Mouse (Mus musculus) kidney, adult 2 months (tissue): ENCODE measurements around the gene Dmap1. TPM values are rescaled to one million over a fixed set of nuclear protein-coding genes. Genes with fewer than 3 reads are reported as not detected.

ENCODE experiments used
- DNase-seq: peaks from one replicate; pipeline ENCODE4 v3.0.0; 2021
- H3K27ac ChIP-seq: fragments of 200-500 bp; 2 replicates; pipeline ENCODE4 v1.5.1; 2012; ENCODE audit warnings: low read depth, low read length, control low read depth, inconsistent platforms; ENCODE audit not compliant: insufficient read depth
- H3K27me3 ChIP-seq: fragments of 200-500 bp; replicated peaks from 2 replicates; pipeline ENCODE4 v1.6.1; 2012; ENCODE audit warnings: mild to moderate bottlenecking, moderate library complexity, low read length, inconsistent platforms; ENCODE audit not compliant: control insufficient read depth, insufficient read depth
- H3K36me3 ChIP-seq: fragments of 200-500 bp; 2 replicates; pipeline ENCODE4 v1.6.1; 2012; ENCODE audit warnings: mild to moderate bottlenecking, moderate library complexity, low read length, inconsistent platforms; ENCODE audit not compliant: control insufficient read depth, insufficient read depth
- H3K4me1 ChIP-seq: fragments of 200-500 bp; 2 replicates; pipeline ENCODE4 v1.6.1; 2011; ENCODE audit warnings: low read length; ENCODE audit not compliant: control insufficient read depth, insufficient read depth
- H3K4me3 ChIP-seq: fragments of 200-500 bp; 2 replicates; pipeline ENCODE4 v1.5.1; 2011; ENCODE audit warnings: mild to moderate bottlenecking, low read depth, low read length, control low read depth; ENCODE audit not compliant: insufficient read depth
- CTCF ChIP-seq: fragments of 200-500 bp; conservative IDR thresholded peaks from 2 replicates; pipeline ENCODE4 v1.5.1; 2011; ENCODE audit warnings: low read depth, mild to moderate bottlenecking, control low read depth, low read length, moderate library complexity, mixed read lengths; ENCODE audit not compliant: insufficient read depth, insufficient read length
- POLR2A ChIP-seq: fragments of 200-500 bp; IDR thresholded peaks from one replicate; pipeline ENCODE4 v1.6.1; 2011; ENCODE audit warnings: low read depth, low read length, control low read depth
- WGBS: fragments of 180-500 bp; shearing (Covaris S2); methylation state at CpG from one replicate; pipeline ENCODE4 v1.1.7; 2018; 5-methylcytosine and 5-hydroxymethylcytosine counted together
- polyA plus RNA-seq: library from polyadenylated mRNA; depleted of rRNA; stranded (reverse); fragments of >200 nt; gene quantifications from 2 replicates; pipeline ENCODE4 v1.2.3, GENCODE M21; 2012

Dmap1 gene
- polyA plus RNA-seq, 1 experiment, result 17.0 TPM

- DNase-seq, result no peak
- Histone ChIP-seq H3K36me3 (no peaks in the 10 kb centered on the region), H3K4me1 (no peaks in the 10 kb centered on the region), H3K27me3 (no peaks in the 10 kb centered on the region), H3K4me3 (no peak overlapping the region), H3K27ac (no peak overlapping the region)
- no peak for TF ChIP-seq POLR2A
- no peak for TF ChIP-seq CTCF
- WGBS, result 87% methylated on average over 23 of the region's 23 CpGs
Observed at GRCm38 (mm10) chr4:117646926-117647755, 34.9 kb downstream of the Dmap1 start.

GRCm38 (mm10) chr4:117646496-117646895, 35.6 kb downstream of the Dmap1 start:
- no peaks in the 10 kb centered on the region for H3K27me3 ChIP-seq
- 89% methylated on average over 8 of the region's 8 CpGs for WGBS
- H3K27ac ChIP-seq, result no peak overlapping the region

GRCm38 (mm10) chr4:117645859-117646258, 36.2 kb downstream of the Dmap1 start:
- Histone ChIP-seq H3K36me3 (no peaks in the 10 kb centered on the region), H3K4me3 (no peak overlapping the region), H3K4me1 (no peaks in the 10 kb centered on the region), H3K27me3 (no peaks in the 10 kb centered on the region), H3K27ac (no peak overlapping the region)
- TF ChIP-seq POLR2A (no peak), CTCF (no peak)
- 68% methylated on average over 2 of the region's 2 CpGs for WGBS
- DNase-seq, result no peak

More at GRCm38 (mm10) chr4:117646496-117646895, 35.6 kb downstream of the Dmap1 start:
- H3K4me3 ChIP-seq, result no peak overlapping the region
- H3K36me3 ChIP-seq, result no peaks in the 10 kb centered on the region
- DNase-seq, result no peak
- no peaks in the 10 kb centered on the region for H3K4me1 ChIP-seq
- TF ChIP-seq POLR2A (no peak), CTCF (no peak)

- TF ChIP-seq CTCF (no peak), POLR2A (no peak)
- no peak overlapping the region for H3K27ac ChIP-seq
- no peak overlapping the region for H3K4me3 ChIP-seq
- H3K36me3 ChIP-seq, result no peaks in the 10 kb centered on the region
- 55% methylated on average over 22 of the region's 22 CpGs for WGBS
- no peak for DNase-seq
- H3K4me1 ChIP-seq, result no peaks in the 10 kb centered on the region
- H3K27me3 ChIP-seq, result no peaks in the 10 kb centered on the region
Observed at GRCm38 (mm10) chr4:117645031-117645435, 37.0 kb downstream of the Dmap1 start.

- H3K36me3 ChIP-seq, result no peaks in the 10 kb centered on the region
- 91% methylated on average over 1 of the region's 1 CpGs for WGBS
- H3K27ac ChIP-seq, result no peak overlapping the region
- H3K27me3 ChIP-seq, result no peaks in the 10 kb centered on the region
- TF ChIP-seq POLR2A (no peak), CTCF (no peak)
- no peak for DNase-seq
- no peaks in the 10 kb centered on the region for H3K4me1 ChIP-seq
- no peak overlapping the region for H3K4me3 ChIP-seq
Observed at GRCm38 (mm10) chr4:117641804-117642203, 40.3 kb downstream of the Dmap1 start.

- Histone ChIP-seq H3K4me3 (no peak overlapping the region), H3K4me1 (no peaks in the 10 kb centered on the region), H3K27ac (no peak overlapping the region), H3K27me3 (no peaks in the 10 kb centered on the region), H3K36me3 (no peaks in the 10 kb centered on the region)
- 97% methylated on average over 1 of the region's 1 CpGs for WGBS
- DNase-seq, result no peak
- no peak for TF ChIP-seq CTCF
- TF ChIP-seq POLR2A, result no peak
Observed at GRCm38 (mm10) chr4:117640925-117641703, 41.0 kb downstream of the Dmap1 start.
